Mouse (Mus musculus) erythroid progenitor cell, adult 5-6 weeks (primary cell): Measurements from ENCODE around the gene Rnf182. TPM values are rescaled to one million over a fixed set of nuclear protein-coding genes. Genes with fewer than 3 reads are reported as not detected.

Experiments
- ATAC-seq: replicated peaks from 2 replicates; pipeline ENCODE4 v1.8.0; 2016; ENCODE audit warnings: moderate number of reproducible peaks, mild to moderate bottlenecking, moderate TSS enrichment, inconsistent platforms; ENCODE audit not compliant: poor library complexity, low FRiP score, severe bottlenecking
- total RNA-seq, 2 experiments: library from RNA; stranded (forward) in 1 of 2; stranded (reverse) in 1 of 2; fragments of 150-400 nt in 1 of 2; fragments of 186-747, 209-891 nt in 1 of 2; gene quantifications; 2 replicates each; pipeline versions ENCODE4 v1.2.3 to v1.2.4; 2015 to 2017; ENCODE audit warnings: low replicate concordance in 2 of 2

The Rnf182 gene
- total RNA-seq, 2 experiments from 2014 or later = not detected

DNA sequence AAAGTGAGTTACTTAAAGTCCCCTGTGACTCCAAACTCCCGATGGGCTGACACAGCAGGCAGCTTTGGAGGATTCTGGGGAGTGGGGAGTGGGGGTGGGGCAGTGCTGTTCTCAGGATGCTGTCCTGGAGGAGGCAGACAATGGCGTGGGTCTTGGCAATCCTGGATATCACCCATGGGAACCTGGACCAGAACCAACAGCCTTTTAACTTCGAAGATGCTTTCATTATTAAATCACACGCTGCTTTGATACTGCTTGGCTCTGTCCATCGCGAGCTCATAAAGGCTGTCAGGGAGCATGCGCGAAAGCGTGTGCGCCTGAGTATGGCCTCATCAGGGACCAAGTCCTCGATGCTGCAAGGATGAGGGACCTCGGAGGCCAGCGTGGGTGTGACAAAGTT is 12.5 kb upstream of the Rnf182 start:
- no peak for ATAC-seq

DNA sequence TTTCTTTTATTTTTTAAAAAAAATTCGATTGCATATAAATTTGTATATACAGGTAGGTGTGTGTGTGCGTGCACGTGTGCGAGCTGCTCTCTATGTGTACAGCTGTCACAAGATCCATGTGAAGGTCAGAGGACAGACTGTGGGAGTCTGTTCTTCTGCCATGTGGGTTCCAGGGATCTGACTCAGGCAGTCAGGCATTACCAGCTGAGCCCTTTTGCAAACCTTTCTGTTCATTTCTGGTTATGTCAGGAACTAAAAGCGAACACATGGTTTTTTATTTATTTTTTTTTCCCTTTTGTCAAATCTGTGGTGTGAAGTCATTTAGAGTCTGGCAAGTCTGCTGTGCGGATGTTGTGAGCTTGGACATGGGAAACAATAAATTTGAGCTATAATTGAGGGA is 6.7 kb upstream of the Rnf182 start:
- no peak for ATAC-seq

DNA sequence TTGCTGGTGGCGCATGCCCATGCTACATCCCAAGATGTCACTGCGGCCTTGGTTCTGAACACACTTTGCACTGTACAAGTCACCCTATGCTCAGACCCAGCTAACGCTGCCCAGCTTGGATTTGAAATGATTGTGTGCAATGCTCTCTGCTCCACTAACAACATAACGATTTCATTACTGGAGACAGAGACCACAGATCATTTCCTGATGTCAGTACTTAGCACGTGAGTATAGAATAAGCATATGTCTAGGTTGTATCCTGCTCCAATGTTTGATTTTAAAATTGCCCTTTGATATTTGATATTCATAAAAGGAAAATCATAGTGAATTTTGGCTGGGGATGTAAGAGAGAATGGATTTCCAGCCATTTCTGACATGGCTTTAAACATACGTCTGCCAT is 3.5 kb upstream of the Rnf182 start:
- no peak for ATAC-seq

DNA sequence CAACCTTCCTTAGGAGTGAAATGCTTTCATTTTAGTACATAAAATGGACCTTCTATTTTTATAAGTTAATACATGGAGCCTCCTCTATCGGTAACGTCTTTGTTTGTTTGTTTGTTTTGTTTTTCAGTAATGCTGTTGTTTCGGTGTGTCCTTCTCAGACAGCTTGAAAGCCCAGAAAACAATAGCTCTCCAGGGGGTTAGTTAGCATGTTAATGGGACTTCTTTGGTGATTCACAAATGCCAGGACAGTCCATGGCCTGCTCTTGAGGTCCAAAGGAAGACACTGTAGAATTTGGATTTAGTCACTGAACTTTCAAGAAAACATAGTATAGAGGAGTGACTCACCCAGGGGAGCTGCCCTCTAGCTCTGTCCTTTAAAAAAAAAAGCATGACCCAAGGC is 843 bp upstream of the Rnf182 start:
- no peak for ATAC-seq

DNA sequence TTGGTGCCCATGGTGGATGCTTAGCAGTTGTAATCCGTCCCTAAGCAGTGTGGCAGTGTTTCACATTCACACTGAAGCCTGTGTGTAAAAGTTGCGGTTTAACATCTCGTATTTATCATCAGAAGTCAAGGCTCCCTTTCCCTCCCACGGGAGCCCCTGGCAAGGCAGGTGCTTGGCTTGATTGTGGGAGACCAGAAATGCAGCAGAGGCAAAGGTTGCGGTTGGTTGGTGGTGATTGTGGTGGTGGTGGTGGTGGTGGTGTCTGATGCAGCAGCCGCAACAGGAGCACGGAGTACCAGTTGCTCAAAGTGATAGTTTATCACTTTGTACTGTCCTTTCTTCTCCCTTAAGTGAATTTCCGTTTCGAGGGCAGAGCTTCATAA is 325 bp upstream of the Rnf182 start:
- ATAC-seq = no peak

DNA sequence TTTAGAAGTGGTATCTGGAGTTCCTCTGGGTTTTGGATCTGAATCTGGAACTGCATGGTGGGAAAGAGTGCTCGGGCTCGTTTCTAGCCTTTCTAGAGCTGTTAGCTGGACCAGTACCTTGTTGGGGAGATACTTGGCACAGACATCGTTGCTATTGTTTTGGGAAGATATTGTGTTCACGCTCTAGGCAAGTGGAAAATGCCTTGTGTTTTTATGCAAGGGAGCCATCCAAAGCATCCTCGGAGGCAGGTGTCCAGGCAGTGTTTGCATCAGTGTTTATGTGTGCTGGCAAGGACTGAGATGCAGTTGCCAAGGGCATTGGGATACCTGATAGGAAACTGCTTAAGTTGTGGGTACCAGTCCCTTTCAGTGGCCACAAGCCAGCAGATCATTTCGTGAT is 1.0 kb downstream of the Rnf182 start:
- no peak for ATAC-seq

DNA sequence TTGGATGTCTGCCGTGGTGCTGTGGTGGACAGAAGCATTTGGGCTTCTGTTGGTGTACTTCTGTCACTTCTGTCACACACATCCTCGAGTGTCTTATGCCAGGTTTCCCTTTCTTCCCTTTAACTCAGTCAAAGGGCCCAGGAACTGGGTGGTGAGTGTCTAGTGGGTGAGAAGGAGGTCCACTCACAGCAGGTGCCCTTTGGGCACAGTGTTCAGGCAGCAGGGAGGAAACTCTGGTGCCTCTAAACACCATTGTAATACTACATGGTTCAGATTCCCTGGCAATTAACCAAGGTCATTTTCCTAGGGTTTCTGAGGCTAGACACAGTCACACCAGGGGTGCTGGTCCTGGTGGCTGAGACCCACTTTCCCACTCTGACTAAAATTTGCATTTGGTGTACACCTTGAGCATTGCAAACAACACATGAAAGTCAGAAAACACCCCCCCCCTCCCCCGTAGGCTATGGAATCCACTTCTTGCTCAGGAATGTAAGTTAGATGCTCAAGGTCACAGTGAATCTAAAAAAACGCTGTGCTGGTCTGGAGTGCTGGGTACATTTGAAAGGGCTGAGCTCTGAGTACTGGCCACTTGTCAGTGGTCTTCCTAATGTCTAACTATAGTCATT is 4.2 kb downstream of the Rnf182 start:
- no peak for ATAC-seq

DNA sequence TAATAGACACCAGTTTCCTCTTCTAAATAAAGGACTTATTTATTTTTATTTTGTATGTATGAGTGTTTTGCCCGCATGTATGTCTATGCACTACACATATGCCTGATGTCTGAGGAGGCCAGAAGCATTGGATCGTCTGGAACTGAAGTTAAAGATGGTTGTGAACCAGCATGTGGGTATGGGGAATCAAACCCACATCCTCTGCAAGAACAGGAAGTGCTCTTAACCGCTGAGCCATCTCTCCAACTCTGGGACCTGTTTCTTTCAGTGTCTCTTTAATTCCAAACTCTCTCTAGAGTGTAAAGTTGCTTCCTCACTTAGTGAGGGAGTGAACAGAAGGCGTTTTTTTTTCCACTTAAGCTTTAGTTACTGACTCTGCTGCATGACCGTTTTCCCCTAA is 12.4 kb downstream of the Rnf182 start:
- ATAC-seq = no peak

DNA sequence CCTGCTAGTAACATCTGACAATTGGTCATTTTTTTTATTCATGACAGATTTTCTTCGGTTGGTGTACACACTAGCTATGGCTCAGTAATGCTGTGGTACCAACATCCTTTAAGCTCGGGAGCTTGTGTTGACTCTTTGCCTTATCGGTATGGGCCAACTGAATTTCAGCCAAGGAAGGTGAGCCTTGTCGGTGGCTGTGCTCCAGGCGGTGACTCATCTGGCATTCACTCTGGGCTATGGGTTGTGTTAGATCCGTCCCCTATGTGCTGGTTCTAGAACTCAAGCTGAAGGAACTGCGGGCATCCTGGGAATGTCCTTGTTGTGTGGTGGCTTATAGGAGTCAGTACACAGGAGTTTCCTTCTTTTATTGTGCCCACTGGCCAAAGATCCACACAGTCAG is 14.3 kb downstream of the Rnf182 start:
- no peak for ATAC-seq

DNA sequence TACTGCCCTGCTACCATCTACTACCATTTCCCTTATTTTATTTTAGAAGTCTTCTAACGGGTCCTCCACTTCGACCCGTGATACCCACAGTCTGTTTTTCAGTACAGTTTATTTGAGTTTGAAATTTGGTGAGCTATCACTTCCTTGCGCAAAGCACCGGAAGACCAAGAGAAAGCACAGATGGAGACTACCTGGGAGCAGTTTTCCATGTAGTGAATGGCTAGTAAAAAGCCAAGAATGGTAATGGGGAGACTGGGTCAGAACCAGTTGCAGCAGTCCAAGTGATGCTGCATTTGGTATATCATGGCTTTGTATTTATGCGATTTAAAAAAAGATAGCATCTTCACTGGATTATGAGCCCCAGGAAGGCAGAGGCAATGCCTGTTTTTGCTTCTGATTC is 15.8 kb downstream of the Rnf182 start:
- no peak for ATAC-seq

DNA sequence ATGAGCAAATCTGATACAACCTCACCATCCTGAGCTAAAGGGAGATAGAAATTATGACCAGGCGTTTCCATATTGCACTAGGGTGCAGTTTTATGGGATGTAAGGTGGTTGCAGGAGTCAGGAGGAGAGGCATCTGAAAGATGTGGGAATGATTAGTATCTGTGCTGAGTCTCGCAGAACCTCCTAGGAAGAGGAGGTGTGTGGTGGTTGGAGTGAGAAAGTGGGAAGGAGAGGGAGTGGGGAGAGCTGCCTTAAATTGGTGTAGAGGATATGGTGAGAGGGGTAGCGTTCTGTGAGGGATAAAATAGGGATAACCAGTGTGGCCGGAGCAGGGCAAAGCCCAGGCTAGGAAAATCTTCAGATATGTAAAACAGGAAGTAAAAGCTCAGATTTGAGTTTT is 17.5 kb downstream of the Rnf182 start:
- ATAC-seq = no peak

DNA sequence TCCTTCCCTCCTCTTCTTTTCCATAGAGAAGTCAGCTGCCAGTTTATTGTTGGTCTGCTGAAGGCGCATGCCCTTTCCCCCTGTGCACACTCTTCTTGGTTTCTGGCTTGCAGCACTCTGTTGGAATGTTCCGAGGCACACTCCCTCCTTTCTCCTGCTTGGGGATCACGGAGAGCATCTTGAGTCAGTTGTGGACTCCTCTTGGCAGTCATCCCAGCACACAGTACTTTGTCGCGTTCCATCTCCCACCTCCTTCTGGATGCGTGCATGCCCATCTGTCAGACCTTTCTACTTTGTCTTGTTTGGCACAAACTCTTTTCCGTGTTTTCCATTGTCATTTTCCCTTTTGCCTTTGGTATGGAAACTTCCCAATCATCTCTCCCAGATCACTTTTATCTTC is 22.2 kb downstream of the Rnf182 start:
- no peak for ATAC-seq

DNA sequence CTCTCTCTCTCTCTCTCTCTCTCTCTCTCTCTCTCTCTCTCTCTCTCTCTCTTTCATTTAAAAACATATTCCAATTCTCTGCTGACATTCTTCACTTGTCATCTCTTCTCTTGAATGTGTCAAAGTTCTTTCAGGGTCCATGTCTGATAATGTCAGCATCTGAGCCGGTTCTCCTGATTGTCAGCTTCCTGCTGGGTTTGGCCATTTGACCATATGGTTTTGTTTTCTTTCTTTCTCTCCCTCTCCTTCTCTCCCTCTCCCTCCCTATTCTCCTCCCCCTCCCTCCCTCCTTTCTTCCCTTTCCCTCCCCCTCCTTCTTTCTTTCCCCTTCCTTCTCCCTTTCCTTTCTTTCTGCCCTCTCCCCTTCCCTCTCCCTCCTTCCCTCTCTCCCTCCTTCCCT is 29.5 kb downstream of the Rnf182 start:
- ATAC-seq = no peak

DNA sequence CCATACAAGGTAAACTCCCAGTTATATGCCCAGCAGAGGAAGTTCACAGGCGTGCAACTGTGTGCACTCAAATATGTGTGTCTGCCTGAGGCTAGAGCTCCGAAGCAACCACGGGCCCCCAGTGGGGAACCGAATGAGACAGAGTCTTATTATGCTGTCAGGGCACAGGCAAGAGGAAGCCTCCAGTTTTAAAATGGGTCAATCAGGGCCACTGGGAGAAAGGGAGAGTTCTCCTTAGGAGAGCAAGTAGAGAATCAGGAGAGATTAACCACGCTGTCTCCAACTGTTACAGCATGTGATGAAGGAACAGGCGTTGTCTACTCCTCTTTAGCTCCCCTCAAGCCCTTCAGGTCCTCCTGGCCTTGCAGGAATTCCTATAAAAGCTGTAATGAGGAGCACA is 33.0 kb downstream of the Rnf182 start:
- ATAC-seq = no peak

DNA sequence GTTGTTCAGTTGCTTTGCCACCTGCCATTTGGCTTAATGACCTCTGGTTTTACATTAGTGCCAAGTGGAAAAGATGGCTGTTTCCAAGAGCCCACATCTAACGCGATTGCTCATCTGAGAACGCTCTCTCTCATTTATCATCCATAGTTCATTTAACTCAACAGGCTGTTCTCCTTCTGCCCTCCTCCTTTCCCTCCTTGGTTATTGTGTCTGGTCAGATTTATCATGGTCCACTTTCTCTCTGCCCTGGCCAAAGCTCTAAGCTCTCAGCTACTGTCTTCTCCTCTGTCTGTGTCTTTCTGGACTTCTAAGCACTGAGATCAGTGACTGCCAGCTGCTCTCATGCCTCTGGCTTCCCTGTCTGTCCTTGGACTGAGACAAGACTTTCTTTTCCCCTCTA is 35.8 kb downstream of the Rnf182 start:
- ATAC-seq = no peak

DNA sequence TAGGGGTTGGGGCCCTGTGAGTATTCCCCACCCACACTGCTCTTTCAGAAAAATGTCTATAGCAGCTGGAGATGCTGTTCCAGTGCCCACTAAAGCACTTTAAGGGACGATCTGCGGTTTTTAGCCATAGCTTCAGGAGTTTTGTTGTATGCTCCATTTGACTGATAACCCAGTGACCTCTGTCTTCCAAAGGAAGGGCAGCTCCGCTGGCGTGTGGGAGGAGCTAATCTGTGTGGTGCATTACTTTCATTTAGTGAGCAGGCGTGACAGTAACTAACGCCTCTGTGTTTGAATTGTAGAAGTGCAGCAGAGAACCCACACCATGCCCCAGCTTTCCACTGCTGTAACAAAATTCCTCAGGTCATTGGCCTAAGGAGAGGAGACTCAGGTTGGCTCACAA is 38.6 kb downstream of the Rnf182 start:
- ATAC-seq = no peak

DNA sequence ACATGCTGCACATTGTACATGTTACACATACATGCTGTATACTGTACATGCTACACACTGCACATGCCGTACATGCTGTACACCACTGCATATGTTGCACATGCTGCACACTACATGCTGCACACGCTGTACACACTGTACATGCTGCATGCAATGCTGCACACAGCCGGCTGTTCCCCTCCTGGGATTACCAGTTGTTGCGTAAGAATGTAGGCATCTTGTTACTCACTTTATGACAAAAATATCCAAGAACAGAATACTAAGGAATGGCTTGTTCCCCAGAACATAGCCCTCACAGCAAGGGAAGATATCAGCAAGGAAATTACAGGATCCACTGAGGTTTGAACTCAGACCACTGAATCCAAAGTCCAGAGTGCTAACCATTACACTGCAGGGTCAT is 47.7 kb downstream of the Rnf182 start:
- ATAC-seq = no peak

DNA sequence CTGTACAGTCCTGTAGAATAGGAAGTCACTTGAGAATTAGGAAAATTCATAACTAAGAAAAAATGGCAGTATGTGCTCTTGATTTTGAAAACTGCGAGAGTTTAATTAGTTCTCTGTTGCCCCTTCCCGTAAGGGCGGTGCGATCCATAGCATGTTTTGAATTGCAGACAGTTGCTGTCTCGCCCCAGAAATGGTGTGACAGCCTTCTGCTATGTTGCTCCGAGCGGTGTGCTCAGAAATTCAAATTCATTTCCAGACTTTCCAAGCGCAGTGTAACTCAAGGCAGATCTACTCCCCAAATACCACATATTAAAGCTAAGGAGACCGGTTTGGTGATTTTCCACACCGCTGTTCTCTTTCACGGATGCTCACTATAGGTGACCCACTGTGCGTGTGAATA is 50.6 kb downstream of the Rnf182 start:
- ATAC-seq = no peak

DNA sequence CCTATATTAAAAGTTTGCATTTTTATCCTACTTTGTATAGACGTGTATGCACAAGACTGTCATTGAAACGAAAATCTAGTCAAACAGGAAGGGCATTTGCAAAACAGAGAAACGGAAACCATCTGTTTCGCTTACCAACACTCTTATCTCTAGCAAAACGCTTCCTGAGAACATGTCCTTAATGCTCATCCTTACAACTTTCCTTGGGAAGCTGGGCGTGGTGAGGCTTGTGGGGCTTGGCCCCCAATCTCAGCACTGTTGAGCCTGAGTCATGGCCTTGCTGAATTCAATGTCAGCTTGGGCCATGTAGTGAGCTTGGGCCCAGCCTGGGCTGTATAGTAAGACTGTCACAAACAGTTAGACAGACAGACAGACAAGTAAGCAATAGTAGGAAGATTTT is 51.4 kb downstream of the Rnf182 start:
- no peak for ATAC-seq

DNA sequence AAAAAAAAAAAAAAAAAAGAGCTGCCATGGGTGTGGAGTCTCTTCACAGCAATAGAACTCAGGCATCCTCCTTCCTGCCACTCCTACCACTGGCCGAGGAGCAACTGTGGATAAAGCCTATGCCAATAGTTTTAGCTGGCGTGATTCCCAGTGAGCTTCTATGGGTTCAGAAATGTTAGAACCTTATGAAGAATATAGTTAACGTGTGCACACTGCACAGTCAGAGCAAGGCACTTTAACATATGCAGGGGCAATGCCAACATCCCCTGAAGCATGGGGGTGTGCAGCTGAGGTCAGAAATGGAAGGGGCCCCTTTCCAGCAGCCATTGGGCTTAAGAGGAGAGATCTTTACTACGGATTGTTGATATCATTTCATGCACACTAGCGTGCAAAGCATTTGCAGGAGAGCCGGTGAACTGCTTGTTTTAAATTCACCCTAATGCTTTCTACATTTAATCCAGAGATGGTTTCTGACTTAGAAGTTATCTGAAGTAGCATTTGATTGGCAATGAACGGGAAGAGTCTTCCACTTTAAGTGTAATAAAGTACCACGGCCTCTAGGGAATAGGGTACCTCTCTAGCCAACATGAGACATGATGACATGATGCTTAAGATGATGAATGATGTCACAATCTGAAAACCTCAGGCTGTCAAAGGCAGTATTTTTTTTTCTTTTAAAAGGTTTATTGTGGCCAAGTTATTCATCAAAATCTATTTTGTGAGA is 61.8 kb downstream of the Rnf182 start:
- no peak for ATAC-seq

DNA sequence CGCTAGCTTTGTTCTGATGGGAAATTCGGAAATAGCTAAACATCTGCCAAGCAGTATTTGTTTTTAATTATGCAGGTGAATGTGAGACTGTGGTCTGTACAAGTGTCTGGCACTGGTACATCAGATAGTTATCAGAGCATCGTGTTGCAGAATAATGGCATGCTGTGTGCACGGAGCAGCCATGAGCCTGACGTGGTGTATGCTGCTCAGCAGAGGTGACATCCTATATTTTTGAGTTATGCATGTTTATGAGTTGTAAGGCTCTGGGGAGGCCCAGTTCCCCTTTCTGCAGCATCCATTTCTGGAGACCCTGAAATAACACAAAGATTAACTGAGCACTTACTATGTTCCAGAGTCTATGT is 62.4 kb downstream of the Rnf182 start:
- no peak for ATAC-seq

DNA sequence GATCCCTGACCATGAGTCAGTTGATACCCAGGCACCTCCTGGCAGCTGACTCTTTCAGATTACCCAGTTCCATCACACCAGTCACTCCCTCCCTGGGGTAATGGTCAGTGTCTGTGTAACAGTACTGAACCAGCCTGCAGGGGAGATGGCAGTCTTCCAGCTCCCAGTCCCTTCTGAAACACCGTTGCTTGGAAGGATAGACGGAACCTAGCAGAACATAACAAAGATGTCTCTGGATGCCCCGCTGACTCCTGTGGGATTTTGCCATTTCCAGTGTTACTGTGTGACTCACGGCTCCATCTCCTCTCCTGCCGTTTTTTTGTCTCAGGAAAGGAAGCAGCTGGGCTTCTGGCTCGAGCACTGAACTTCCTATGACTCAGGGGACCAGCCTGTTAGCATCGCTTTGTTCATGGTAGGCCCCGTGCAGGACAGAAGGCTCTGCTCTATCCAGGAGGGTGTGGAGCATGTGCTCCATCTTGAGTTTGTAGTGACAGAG is 69.0 kb downstream of the Rnf182 start:
- ATAC-seq = no peak
